Mouse (Mus musculus): ENCODE measurements at regions not wholly inside any gene's neighbourhood (a gene's known extent, or its start where the extent isn't known, plus 50 kb on each side); places are given as distances from the start of the nearest gene placed in this dataset.

DNA sequence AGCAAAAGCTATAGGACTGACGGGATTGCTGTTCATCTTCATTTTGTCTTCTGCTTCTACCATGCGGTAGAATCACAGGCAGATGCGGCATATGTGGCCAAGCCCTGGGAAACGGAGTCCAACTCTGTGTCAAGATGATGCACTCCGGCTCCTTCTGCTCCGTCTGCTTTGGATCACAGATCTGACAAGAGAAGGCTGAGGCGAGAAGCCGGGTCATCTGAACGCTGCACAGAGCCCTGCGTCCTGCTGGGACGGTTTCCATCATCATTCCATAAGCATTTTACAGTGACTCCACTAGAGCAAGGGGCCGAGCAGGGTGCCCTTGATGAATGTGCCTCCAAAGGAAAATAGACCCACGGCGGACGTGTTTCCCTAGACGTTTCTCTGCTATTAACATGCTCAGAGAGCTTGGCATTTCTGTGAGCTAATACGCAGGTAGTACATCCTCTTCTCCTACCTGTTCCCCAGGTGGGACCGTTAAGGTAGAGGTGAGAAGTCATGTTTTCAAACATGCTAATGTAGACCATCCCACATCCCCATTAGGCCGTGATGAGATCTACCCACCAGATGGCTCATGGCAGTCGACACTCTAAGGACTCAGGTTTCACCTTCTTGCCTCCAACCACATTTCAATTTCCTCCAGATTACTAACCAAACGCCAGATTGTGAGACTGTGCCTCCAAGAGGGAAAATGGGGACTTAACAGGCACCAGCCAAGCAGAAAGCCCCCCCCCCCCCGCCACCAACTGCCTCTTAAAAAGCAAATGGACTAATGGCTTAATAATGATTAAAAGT is 79.6 kb downstream of the Actbl2 start:
- TF ChIP-seq CTCF (IDR thresholded peaks at IDR 0.05; ENCODE audit: borderline replicate concordance, insufficient read depth, low read depth, low read length) (no peak), POLR2A (IDR thresholded peaks at IDR 0.05; ENCODE audit: borderline replicate concordance, insufficient read depth, low read length) (no peak)

All from cerebellum, adult 2 months (tissue).